Mouse (Mus musculus): Measurements from ENCODE around the gene Chchd6. TPM values are rescaled to one million over a fixed set of nuclear protein-coding genes. Genes with fewer than 3 reads are reported as not detected.
A peak's percentile ranks its signal among the peaks of the same experiment; 100 is the strongest.

The Chchd6 gene
- total RNA-seq (2017): 0.29 to 0.68 TPM in 2 of 3 replicates, not detected in the other

GRCm38 (mm10) chr6:89595018-89595776 is at the start of gene Chchd6:
TSS of gene Chchd6 (minus strand) at chr6:89595652.
- peak; percentile 99 for ATAC-seq (replicated peaks; ENCODE audit: insufficient number of reproducible peaks, low FRiP score, low TSS enrichment, poor library complexity, severe bottlenecking)

- peak; percentile 80 for ATAC-seq (replicated peaks; ENCODE audit: insufficient number of reproducible peaks, low FRiP score, low TSS enrichment, poor library complexity, severe bottlenecking)
Measured at GRCm38 (mm10) chr6:89644271-89645075, 49.0 kb upstream of the Chchd6 start.

GRCm38 (mm10) chr6:89643798-89644270 is 48.4 kb upstream of the Chchd6 start, which contains the start of gene Txnrd3:
TSS of gene Txnrd3 (plus strand) at chr6:89643988.
- ATAC-seq (replicated peaks; ENCODE audit: insufficient number of reproducible peaks, low FRiP score, low TSS enrichment, poor library complexity, severe bottlenecking): peak; percentile 74

- no peak for ATAC-seq (replicated peaks; ENCODE audit: insufficient number of reproducible peaks, low FRiP score, low TSS enrichment, poor library complexity, severe bottlenecking)
Measured at GRCm38 (mm10) chr6:89639025-89639424, 43.6 kb upstream of the Chchd6 start.

- no peak for ATAC-seq (replicated peaks; ENCODE audit: insufficient number of reproducible peaks, low FRiP score, low TSS enrichment, poor library complexity, severe bottlenecking)
Measured at GRCm38 (mm10) chr6:89637977-89638376, 42.5 kb upstream of the Chchd6 start.

- ATAC-seq (replicated peaks; ENCODE audit: insufficient number of reproducible peaks, low FRiP score, low TSS enrichment, poor library complexity, severe bottlenecking): no peak
Measured at GRCm38 (mm10) chr6:89634400-89634799, 38.9 kb upstream of the Chchd6 start.

- no peak for ATAC-seq (replicated peaks; ENCODE audit: insufficient number of reproducible peaks, low FRiP score, low TSS enrichment, poor library complexity, severe bottlenecking)
Measured at GRCm38 (mm10) chr6:89633115-89633514, 37.7 kb upstream of the Chchd6 start.

- peak; percentile 69 for ATAC-seq (replicated peaks; ENCODE audit: insufficient number of reproducible peaks, low FRiP score, low TSS enrichment, poor library complexity, severe bottlenecking)
Measured at GRCm38 (mm10) chr6:89631809-89632562, 36.5 kb upstream of the Chchd6 start.

- ATAC-seq (replicated peaks; ENCODE audit: insufficient number of reproducible peaks, low FRiP score, low TSS enrichment, poor library complexity, severe bottlenecking): no peak
Measured at GRCm38 (mm10) chr6:89628045-89628785, 32.8 kb upstream of the Chchd6 start.

- ATAC-seq (replicated peaks; ENCODE audit: insufficient number of reproducible peaks, low FRiP score, low TSS enrichment, poor library complexity, severe bottlenecking): no peak
Measured at GRCm38 (mm10) chr6:89622647-89623046, 27.2 kb upstream of the Chchd6 start.

- no peak for ATAC-seq (replicated peaks; ENCODE audit: insufficient number of reproducible peaks, low FRiP score, low TSS enrichment, poor library complexity, severe bottlenecking)
Measured at GRCm38 (mm10) chr6:89615373-89615755, 19.9 kb upstream of the Chchd6 start.

GRCm38 (mm10) chr6:89614596-89615372 is 19.3 kb upstream of the Chchd6 start:
- ATAC-seq (replicated peaks; ENCODE audit: insufficient number of reproducible peaks, low FRiP score, low TSS enrichment, poor library complexity, severe bottlenecking): no peak

- no peak for ATAC-seq (replicated peaks; ENCODE audit: insufficient number of reproducible peaks, low FRiP score, low TSS enrichment, poor library complexity, severe bottlenecking)
Measured at GRCm38 (mm10) chr6:89614107-89614471, 18.6 kb upstream of the Chchd6 start.

- no peak for ATAC-seq (replicated peaks; ENCODE audit: insufficient number of reproducible peaks, low FRiP score, low TSS enrichment, poor library complexity, severe bottlenecking)
Measured at GRCm38 (mm10) chr6:89613336-89614106, 18.1 kb upstream of the Chchd6 start.

GRCm38 (mm10) chr6:89607999-89608398 is 12.5 kb upstream of the Chchd6 start:
- ATAC-seq (replicated peaks; ENCODE audit: insufficient number of reproducible peaks, low FRiP score, low TSS enrichment, poor library complexity, severe bottlenecking): no peak

GRCm38 (mm10) chr6:89606096-89606495 is 10.6 kb upstream of the Chchd6 start:
- ATAC-seq (replicated peaks; ENCODE audit: insufficient number of reproducible peaks, low FRiP score, low TSS enrichment, poor library complexity, severe bottlenecking): no peak

- ATAC-seq (replicated peaks; ENCODE audit: insufficient number of reproducible peaks, low FRiP score, low TSS enrichment, poor library complexity, severe bottlenecking): no peak
Measured at GRCm38 (mm10) chr6:89596510-89596909, 1.1 kb upstream of the Chchd6 start.
